Mouse (Mus musculus) T-helper 17 cell (primary cell): ENCODE measurements around the gene Pck1.

Source experiments
- in situ Hi-C, 2 experiments: fragments of 300-600 bp; cut with MboI, MseI; formaldehyde crosslinking; loops; 1 replicate in 1 of 2; 2 replicates in 1 of 2; pipeline ENCODE4 v1.15.1; 2025; ENCODE audit warnings: high pct_unique_total_duplicates in 2 of 2

Gene Pck1

DNA sequence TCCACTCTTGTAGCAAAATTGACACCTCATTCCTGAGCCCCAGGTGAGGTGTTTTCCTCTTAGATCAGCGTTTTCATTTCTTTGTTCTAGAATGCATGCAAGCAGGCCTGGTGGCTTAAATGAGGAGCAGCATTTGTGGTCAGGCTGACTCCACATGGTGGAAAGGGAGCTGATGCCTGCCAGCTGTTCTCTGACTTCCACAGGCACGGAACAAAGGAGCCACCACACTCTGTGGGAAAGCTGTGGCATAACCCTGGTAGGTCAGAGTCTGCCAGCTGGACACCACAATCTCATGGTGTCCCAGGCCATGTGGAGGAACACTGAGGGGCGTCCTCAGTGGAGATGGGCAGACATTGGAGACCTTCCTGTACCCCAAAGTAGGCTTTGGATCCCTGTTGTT is 7.0 kb upstream of the Pck1 start:
- in situ Hi-C loops: loop anchor here in 1 of 2 experiments (25.0 kb wide), 1 partner anchor 1091 kb away; no protein-coding TSS in a partner anchor

DNA sequence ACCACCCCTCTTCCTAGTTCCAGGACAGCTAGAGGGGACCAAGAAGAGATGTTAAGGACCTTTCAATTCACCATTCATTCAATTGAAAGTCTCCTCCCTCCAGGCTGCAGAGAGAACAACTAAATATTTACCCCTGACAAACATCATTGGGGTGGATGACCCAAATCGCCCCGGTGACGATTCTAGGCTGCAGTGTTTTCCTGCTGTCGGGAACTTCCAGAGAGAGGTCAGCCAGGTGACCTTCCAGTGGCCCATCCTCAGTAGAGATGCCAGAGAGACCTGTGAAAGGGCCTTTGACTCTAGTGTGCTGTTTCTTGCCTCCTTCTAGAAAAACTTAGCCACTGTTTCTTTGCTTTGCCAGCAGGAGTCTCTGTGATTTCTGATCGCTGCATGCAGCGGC is 6.1 kb upstream of the Pck1 start:
- in situ Hi-C loops: loop anchor here in 1 of 2 experiments (25.0 kb wide), 1 partner anchor 1091 kb away; no protein-coding TSS in a partner anchor

DNA sequence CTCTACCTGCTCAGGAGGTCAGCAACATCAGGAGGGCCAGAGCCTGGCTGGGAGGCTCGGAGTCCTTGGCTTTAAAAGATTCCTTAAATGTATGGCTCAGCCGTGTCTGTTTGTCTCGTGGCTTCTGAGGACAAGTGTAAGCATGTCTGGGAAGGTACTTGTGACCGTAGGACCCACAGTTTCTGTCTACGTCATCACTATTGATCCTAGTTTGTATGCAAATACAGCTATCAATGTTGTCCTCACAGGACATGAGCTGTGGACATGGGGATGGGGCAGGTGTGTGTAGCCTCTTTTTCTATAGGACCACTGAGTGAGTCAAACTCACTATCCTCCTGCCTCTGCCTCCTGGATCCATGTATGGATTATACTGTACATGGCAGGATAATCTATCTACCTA is 4.8 kb upstream of the Pck1 start:
- in situ Hi-C loops: loop anchor here in 1 of 2 experiments (25.0 kb wide), 1 partner anchor 1089 kb away; no protein-coding TSS in a partner anchor

DNA sequence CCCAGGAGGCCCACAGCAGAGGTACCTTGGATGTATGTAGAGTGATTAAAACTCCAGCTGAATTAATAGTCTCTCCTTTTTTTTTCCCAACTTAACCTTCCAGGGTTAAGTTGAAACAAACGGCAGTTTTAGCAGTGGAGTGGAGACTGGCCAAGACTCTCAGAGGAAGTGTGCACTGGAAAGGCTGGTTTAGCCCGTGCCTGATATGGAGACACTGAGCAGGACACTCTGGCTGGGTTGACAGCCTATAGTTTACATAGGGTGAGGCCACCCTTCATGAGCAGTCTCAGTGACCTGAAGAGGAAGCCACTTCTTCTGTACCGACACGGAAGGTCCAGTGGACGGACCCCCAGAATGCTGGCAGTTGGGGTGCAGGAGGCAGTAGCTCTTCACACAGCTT is 1.5 kb upstream of the Pck1 start:
- in situ Hi-C loops: loop anchor here in 1 of 2 experiments (10.0 kb wide), 1 partner anchor 1253 kb away; no protein-coding TSS in a partner anchor

DNA sequence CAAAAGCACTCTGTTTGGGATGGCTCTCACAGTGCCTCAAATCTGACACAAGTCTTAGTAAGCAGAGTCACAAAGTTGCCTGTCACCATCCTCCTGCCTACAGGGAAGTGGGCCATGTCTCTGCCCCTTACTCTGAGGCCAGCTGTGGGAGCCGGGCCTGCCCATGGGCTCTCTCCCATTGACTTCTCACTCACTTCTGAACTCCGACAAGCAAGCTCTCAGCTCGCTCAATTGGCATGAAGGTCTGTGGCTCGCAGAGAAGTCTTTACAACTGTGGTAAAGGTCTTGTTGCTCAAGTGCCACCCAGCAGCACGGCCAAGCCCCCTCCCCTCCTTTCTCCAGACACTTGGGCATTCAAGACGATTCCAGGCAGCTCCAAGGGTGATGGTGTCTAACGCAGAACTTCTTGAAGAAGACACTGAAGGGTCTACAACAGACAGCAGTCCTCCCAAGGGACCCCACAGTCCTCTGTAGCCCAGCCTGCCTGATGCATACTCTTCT is 1.0 kb upstream of the Pck1 start:
- in situ Hi-C loops: loop anchor here in 1 of 2 experiments (10.0 kb wide), 1 partner anchor 1253 kb away; no protein-coding TSS in a partner anchor

DNA sequence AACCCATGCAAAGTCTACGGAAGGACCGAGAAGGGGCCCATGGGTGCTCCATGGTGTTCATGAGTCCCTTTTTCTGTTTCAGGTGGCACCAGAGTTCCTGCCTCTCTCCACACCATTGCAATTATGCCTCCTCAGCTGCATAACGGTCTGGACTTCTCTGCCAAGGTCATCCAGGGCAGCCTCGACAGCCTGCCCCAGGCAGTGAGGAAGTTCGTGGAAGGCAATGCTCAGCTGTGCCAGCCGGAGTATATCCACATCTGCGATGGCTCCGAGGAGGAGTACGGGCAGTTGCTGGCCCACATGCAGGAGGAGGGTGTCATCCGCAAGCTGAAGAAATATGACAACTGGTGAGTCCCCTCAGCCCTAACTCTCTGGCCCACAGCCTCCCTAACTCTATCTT is 418 bp downstream of the Pck1 start:
- in situ Hi-C loops: loop anchor here in 1 of 2 experiments (10.0 kb wide), 1 partner anchor 1252 kb away; no protein-coding TSS in a partner anchor

DNA sequence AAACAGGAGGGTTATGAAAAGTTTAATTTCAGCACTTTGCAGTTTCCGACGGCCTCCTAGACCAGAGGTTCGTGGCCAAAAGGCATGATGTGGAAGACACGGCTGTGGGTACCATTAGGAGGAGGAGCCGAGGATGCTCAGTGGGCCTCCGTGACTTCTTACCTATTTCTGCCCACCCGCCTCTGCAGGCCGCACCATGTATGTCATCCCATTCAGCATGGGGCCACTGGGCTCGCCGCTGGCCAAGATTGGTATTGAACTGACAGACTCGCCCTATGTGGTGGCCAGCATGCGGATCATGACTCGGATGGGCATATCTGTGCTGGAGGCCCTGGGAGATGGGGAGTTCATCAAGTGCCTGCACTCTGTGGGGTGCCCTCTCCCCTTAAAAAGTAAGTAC is 1.7 kb downstream of the Pck1 start:
- in situ Hi-C loops: loop anchor here in 1 of 2 experiments (10.0 kb wide), 1 partner anchor 1250 kb away; no protein-coding TSS in a partner anchor

DNA sequence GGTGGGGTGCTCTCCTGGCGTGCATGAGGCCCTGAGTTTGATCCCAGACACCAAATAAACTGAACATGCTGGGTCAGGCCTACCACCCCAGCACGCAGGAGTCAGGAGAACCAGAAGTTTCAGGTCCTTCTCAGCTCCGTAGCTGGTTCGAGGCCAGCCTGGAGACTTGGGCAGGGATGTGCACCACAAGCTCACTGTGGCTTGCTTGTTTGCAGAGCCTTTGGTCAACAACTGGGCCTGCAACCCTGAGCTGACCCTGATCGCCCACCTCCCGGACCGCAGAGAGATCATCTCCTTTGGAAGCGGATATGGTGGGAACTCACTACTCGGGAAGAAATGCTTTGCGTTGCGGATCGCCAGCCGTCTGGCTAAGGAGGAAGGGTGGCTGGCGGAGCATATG is 2.1 kb downstream of the Pck1 start:
- in situ Hi-C loops: loop anchor here (5.0 to 10.0 kb wide), 3 partner anchors 38 to 1467 kb away; partner anchors contain the start of gene Ctcfl (in 1 of the 2)

DNA sequence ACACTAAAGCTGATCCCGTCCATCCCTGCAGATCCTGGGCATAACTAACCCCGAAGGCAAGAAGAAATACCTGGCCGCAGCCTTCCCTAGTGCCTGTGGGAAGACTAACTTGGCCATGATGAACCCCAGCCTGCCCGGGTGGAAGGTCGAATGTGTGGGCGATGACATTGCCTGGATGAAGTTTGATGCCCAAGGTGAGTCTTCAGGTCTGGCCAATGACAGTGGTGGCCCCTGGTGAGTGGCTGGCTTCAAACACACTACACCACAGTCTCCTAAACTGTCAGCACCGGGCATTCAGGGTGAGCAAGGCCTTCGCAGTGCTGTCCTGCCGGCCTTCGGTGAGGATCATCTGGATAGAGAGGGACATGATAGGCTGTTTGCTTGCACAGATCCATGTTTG is 3.1 kb downstream of the Pck1 start:
- in situ Hi-C loops: loop anchor here (5.0 to 10.0 kb wide), 3 partner anchors 39 to 1466 kb away; partner anchors contain the start of gene Ctcfl (in 1 of the 2)

DNA sequence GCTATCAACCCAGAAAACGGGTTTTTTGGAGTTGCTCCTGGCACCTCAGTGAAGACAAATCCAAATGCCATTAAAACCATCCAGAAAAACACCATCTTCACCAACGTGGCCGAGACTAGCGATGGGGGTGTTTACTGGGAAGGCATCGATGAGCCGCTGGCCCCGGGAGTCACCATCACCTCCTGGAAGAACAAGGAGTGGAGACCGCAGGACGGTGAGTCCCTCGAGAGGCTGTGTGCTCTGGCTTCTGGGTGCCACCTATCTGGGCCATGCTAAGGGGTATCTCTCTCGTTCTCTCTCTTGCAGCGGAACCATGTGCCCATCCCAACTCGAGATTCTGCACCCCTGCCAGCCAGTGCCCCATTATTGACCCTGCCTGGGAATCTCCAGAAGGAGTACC is 4.1 kb downstream of the Pck1 start:
- in situ Hi-C loops: loop anchor here (5.0 to 10.0 kb wide), 3 partner anchors 40 to 1465 kb away; partner anchors contain the start of gene Ctcfl (in 1 of the 2)

DNA sequence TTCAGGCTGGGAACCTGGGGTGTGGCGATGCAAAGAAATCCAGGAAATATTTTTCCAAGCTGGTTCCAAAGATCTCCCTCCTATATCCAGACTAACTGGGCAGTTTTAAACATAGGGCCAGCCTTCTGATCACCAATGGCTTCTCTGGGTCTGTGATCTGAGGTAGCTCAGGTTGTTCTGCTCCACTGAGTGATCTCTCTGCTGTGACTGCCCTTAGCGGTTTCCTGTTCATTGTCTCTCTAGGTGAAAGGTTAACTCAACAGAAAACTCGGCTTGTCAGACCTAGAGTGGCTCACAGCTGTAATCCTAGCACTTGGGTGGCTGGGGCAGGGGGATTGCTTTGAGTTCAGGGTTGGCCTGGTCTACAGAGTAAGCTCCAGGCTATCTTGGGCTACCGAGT is 4.5 kb downstream of the Pck1 start:
- in situ Hi-C loops: loop anchor here (5.0 to 10.0 kb wide), 3 partner anchors 40 to 1465 kb away; partner anchors contain the start of gene Ctcfl (in 1 of the 2)

DNA sequence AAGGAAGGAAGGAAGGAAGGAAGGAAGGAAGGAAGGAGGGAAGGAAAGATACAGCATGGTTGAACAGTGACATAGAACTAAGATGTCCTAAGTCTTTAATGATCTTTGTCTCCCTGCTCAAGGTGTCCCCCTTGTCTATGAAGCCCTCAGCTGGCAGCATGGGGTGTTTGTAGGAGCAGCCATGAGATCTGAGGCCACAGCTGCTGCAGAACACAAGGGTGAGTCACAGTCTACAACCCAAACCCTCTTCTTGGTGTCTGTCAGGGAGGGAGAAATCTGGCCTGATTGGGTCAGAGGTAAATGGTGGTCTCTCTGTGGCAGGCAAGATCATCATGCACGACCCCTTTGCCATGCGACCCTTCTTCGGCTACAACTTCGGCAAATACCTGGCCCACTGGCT is 5.0 kb downstream of the Pck1 start:
- in situ Hi-C loops: loop anchor here (5.0 to 10.0 kb wide), 3 partner anchors 41 to 1464 kb away; partner anchors contain the start of gene Ctcfl (in 1 of the 2)

DNA sequence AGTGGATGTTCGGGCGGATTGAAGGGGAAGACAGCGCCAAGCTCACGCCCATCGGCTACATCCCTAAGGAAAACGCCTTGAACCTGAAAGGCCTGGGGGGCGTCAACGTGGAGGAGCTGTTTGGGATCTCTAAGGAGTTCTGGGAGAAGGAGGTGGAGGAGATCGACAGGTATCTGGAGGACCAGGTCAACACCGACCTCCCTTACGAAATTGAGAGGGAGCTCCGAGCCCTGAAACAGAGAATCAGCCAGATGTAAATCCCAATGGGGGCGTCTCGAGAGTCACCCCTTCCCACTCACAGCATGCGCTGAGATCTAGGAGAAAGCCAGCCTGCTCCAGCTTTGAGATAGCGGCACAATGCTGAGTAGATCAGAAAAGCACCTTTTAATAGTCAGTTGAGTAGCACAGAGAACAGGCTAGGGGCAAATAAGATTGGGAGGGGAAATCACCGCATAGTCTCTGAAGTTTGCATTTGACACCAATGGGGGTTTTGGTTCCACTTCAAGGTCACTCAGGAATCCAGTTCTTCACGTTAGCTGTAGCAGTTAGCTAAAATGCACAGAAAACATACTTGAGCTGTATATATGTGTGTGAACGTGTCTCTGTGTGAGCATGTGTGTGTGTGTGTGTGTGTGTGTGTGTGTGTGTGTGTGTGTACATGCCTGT is 5.7 kb downstream of the Pck1 start:
- in situ Hi-C loops: loop anchor here (5.0 to 10.0 kb wide), 3 partner anchors 41 to 1464 kb away; partner anchors contain the start of gene Ctcfl (in 1 of the 2)

DNA sequence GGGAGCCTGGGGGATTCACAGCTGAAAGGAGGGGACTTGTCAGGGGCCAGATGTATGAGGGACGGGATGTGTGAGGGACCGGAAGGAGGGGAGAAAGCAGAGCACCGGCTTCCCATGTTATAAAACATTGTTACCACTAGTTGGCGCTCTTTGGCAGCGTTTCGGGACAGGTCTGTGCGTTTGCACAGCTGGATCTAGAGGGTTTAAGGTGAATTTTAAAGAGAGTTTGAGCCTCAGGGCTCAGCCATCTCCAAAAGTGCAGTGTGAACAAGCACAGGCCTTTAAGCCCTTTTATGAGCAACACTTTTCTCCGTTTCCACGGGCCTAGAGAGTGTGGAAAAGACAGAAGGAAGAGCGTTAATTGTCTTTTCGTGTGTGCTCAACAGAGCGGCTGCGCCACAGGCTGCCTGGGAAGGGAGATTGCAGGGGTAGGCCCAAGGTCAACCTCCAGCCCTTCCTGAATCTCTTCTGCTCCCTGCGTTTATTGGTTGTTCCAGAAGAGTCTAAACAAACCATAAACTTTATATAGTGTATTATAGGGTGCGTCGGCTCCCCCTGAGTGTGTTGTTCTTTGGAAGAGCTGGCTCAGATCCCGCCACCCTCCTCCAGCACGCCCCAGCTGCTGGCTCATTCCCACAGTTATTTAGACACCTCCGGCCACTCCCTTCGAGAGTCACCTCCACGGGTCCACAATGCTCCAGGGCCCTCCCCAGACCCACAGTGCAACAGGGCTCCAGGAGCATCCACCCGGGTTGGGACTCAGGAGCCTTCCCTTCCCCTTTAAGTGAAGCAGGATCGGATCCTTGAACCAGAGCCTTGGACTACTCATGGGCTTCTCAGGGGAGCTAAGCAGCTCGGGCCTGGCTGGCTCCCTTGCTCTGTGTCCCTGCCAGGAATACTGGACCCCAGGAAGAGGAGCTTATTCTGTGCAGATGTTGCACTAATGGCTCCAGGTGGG is 6.8 kb downstream of the Pck1 start:
- in situ Hi-C loops: loop anchor here (5.0 to 10.0 kb wide), 3 partner anchors 42 to 1463 kb away; partner anchors contain the start of gene Ctcfl (in 1 of the 2)

DNA sequence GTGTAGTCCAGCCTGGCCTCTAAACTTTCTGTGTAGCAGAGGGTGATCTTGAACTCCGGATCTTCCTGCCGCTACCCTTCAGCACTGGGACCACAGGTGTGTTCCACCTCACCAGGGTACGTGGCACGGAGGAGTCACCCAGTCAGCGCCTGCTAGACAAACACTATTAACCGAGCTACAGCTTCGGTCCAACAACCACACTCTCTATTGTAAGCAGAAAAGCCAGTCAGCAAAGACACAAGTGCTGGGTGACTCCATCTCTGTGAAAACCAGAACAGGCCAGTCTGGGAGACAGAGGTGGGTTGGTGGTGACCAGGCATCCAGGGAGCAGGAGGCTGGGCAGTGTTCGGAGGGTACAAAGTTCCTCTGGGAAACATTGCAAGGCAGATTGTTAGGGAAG is 10.5 kb downstream of the Pck1 start:
- in situ Hi-C loops: no loop called here

DNA sequence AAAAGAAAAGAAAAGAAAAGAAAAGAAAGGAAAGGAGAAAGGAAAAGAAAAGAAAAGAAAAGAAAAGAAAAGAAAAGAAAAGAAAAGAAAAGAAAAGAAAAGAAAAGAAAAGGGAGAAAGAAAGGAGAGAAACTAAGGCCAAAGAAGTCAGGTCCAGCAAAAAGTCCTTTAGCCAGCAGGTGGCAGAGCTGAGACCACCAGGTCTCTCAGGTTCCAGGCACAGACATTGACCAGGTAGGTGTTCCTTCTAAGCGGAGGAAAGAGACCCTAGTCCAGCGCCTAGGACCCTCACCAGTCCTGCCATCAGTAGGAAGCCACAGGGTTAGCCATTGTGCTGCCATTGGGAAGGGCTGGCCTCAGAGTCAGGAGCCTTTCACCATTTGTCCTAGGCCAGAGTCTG is 11.5 kb downstream of the Pck1 start:
- in situ Hi-C loops: no loop called here

DNA sequence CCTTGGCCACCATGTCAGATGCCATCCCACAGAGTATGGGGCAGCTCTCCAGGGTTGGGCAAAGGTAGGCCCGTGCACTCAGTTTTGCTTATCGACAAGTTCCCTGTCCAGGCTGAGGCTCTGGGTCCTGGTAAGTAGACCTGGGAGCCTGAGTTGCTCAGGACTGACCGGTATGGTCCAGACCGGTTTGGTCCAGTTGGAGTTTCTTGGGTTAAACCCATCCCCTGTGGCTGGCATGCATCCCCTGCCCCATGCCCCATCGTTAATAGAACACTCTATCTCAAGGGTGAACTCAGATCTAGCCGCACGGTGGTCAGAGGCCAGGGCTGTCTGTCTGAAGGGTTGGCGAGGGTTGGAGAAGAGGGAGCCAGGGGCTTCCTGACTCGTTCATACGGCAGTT is 12.1 kb downstream of the Pck1 start:
- in situ Hi-C loops: no loop called here

DNA sequence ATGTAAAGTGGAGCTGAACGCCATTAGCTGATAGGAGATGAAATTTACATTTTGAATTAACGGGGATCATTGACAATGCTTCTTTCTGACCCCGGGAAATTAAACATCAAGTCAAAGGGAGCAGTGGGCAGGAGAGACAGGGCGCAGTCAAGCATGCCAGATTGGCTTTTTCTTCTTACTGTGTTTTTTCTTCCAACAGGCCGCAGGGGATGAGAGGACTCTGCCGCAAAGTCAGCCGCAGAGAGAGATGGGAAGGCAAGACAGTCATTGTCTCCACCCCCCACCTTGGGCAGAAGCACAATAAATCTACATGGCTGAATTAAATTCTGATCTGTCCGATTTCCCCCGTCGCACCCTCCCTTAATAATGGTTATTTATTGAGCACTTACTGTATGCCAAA is 12.5 kb downstream of the Pck1 start:
- in situ Hi-C loops: no loop called here

DNA sequence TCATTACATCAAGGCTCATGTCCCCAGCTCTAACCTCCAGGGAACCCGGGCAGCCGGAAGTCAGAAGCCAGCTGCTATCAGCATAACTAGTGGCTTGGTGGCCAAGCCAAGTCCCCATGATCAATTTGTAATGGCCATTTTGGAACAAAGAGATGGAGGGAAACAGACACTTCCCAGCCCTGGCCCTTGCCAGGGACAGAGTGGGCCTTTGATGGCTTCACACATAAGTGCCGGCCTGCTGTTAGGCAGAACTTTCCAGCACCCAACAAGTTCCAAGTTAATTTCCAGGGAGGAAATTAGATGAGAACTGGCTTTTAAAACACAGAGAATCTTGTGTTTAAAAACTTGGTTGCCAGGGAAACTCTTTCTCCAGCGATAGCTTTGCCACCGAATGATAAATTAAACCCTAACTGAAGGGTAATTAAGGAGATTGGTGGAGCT is 15.6 kb downstream of the Pck1 start:
- in situ Hi-C loops: no loop called here

DNA sequence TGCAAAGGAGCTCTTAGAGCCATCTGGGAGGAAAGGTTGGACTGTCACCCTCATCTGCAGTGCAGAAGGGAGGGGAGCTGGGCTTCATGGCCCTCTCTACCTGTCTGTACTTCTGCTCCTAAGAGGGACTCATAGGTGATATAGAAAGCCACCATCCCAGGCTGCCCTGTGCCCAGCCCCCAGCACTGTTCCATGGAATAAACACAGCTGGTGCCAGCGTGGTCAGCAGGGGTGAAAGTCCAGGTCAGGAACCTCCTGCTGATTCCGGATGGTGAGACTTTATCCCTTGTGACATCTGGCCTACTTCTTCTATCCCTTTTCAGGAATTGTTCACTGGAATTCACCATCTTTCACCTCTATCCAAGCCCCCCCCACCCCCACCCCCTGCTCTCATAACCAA is 17.2 kb downstream of the Pck1 start:
- in situ Hi-C loops: loop anchor here in 1 of 2 experiments (10.0 kb wide), 1 partner anchor 1455 kb away; no protein-coding TSS in a partner anchor

DNA sequence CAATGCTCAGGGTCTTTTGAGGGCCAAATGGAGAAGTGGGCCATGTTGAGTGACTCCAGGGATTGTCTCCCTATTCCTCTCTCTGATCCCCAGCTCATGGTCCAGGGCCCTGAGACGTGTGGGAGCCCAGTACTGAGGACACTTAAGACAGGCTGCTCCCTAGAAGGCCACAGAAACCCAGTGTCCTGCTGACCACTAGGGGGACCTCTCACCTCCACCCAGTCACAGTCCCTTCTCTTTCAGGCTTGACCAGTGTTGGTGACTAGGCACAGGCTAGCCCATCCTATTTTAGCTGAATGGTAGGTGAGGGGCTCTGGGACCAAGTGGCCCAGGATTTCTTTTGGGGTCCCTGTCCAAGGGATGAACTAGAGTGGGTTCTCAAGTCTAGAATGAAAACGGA is 17.9 kb downstream of the Pck1 start:
- in situ Hi-C loops: loop anchor here in 1 of 2 experiments (10.0 kb wide), 1 partner anchor 1456 kb away; no protein-coding TSS in a partner anchor
